Mouse (Mus musculus) thymus, adult 2 months (tissue): Measurements from ENCODE around the gene Polr2b.

Experiments used
- CTCF ChIP-seq: fragments of 200-500 bp; IDR thresholded peaks from 2 replicates; pipeline ENCODE4 v1.5.1; 2012; ENCODE audit warnings: mild to moderate bottlenecking, control low read depth, low read length, moderate library complexity, borderline replicate concordance; ENCODE audit not compliant: control insufficient read depth, poor library complexity, insufficient read depth; ENCODE audit errors: extremely low read depth
- POLR2A ChIP-seq: fragments of 200-500 bp; IDR thresholded peaks from 2 replicates; pipeline ENCODE4 v1.6.1; 2012; ENCODE audit warnings: mild to moderate bottlenecking, low read length, control low read depth, moderate library complexity; ENCODE audit not compliant: control insufficient read depth, poor library complexity, insufficient read depth; ENCODE audit errors: extremely low read depth

GRCm38 (mm10) chr5:77379434-77380135 is 69.6 kb downstream of the Polr2b start:
- TF ChIP-seq POLR2A (no peak), CTCF (no peak)
